Mouse (Mus musculus) embryonic fibroblast, embryonic 13.5 days (primary cell): ENCODE data around the gene Ddr2.

Experiments
- CTCF ChIP-seq: IDR thresholded peaks from 2 replicates; pipeline ENCODE4 v1.5.1; 2011; ENCODE audit warnings: mild to moderate bottlenecking, control low read depth, low read length, moderate library complexity, borderline replicate concordance; ENCODE audit not compliant: insufficient read depth
- POLR2A ChIP-seq: IDR thresholded peaks from 2 replicates; pipeline ENCODE4 v1.6.1; 2011; ENCODE audit warnings: low read depth, mild to moderate bottlenecking, control low read depth, low read length, moderate library complexity

DNA sequence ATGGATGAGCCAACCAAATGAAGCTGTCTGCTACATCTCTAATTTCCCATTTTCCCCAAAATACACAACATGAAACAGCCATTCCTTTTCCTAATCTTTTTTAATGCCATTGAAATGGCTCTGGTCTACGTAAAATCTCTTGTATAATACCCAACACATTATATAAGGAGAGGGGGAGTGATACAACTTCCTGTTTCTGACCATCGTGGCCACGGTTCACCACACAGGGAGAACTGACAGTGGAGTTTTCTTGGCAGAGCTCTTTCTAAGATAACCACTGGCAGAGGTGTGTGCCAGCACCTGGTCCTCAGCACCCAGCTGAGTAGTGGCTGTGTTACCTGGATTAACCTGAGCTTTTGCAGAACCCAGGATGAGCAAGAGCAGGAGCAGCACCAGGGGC is 75.0 kb downstream of the Ddr2 start:
- TF ChIP-seq CTCF, result no peak
- TF ChIP-seq POLR2A, result no peak
